ENCODE assay signal across 15 mouse cellular contexts in genomic region chr1:177456772-177457171, GRCm38 (mm10). TPM values are rescaled to one million over a fixed set of nuclear protein-coding genes. Genes with fewer than 3 reads are reported as not detected.
DNase-seq lines count a peak whose midpoint lies in the region; ATAC-seq lines count a peak whose summit lies in the region.
"Had no signal": no experiment of that assay in that cellular context is flagged by ENCODE, and none has a peak within 500 bp of the region (broad histone marks: within the 10 kb centered on the region; RNA-seq: fewer than 3 reads in every experiment).

No protein-coding gene starts in this region.

- H3K4me3 ChIP-seq in forebrain, embryonic 10.5 days = no peak overlapping the region
- H3K4me3 ChIP-seq in forebrain, embryonic 14.5 days (ENCODE audit: low read depth, low read length) = no peak overlapping the region
- H3K4me3 ChIP-seq: embryonic facial prominence, embryonic 15.5 days; gastrocnemius, adult 2 months; heart, embryonic 12.5 days; intestine, embryonic 15.5 days had no signal

- intact Hi-C loops in left cerebral cortex, postnatal 4 days (cut with DNase I) = loop anchor here (10.0 kb wide), 1 partner anchor 118 kb away; no protein-coding TSS in a partner anchor
- intact Hi-C loops in left cerebral cortex, postnatal 10 days (cut with DNase I) = no loop called here

- WGBS in forebrain, embryonic 10.5 days = 58% methylated on average over 4 of the region's 4 CpGs
- WGBS in forebrain, embryonic 14.5 days = 39% methylated on average over 4 of the region's 4 CpGs

- H3K4me1 ChIP-seq in forebrain, embryonic 10.5 days = peaks cover 70% of the 10 kb centered on the region
- H3K4me1 ChIP-seq in forebrain, embryonic 14.5 days (ENCODE audit: control insufficient read depth, insufficient read depth, low read length) = peaks cover 33% of the 10 kb centered on the region
- H3K4me1 ChIP-seq: embryonic facial prominence, embryonic 15.5 days; heart, embryonic 12.5 days; intestine, embryonic 15.5 days had no signal

- H3K27ac ChIP-seq in forebrain, embryonic 10.5 days = peak overlapping the region; percentile 35; the same call in 1 of the 2 replicates
- H3K27ac ChIP-seq in forebrain, embryonic 14.5 days (ENCODE audit: low read depth, low read length) = no peak overlapping the region
- H3K27ac ChIP-seq: embryonic facial prominence, embryonic 15.5 days; gastrocnemius, adult 2 months; intestine, embryonic 15.5 days; liver, embryonic 14.5 days had no signal

- no peaks in the 10 kb centered on the region for H3K36me3 ChIP-seq in forebrain, embryonic 10.5 days (replicated peaks)
- H3K36me3 ChIP-seq in forebrain, embryonic 14.5 days (ENCODE audit: control insufficient read depth, insufficient read depth, low read length) = no peaks in the 10 kb centered on the region
- H3K36me3 ChIP-seq: embryonic facial prominence, embryonic 15.5 days; G1E; heart, embryonic 12.5 days; intestine, embryonic 15.5 days had no signal

- H3K9ac ChIP-seq in forebrain, embryonic 14.5 days (ENCODE audit: low read length) = no peak overlapping the region; the same call in 1 of the 2 replicates
- H3K9ac ChIP-seq: embryonic facial prominence, embryonic 15.5 days; heart, embryonic 12.5 days; intestine, embryonic 15.5 days; liver, embryonic 14.5 days had no signal

- no peak for DNase-seq in forebrain, embryonic 10.5 days (ENCODE audit: extremely low spot score, low spot score)
- no peak for DNase-seq in forebrain, embryonic 14.5 days (ENCODE audit: low spot score)
- DNase-seq in left cerebral cortex, postnatal 4 days = peak; percentile 28
- no peak for DNase-seq in left cerebral cortex, postnatal 10 days (ENCODE audit: extremely low spot score in 1 of 2, low spot score in 2 of 2)
- no peak for DNase-seq in ovary, postnatal 14 days (ENCODE audit: low spot score)
- DNase-seq in frontal cortex, postnatal 25 days (ENCODE audit: low spot score in 2 of 2) = no peak
- DNase-seq: gastrocnemius, adult 2 months; thymus, adult 2 months had no signal

- no peak for ATAC-seq in forebrain, embryonic 14.5 days
- ATAC-seq in common myeloid progenitor, adult 5-6 weeks (replicated peaks; ENCODE audit: low read depth, poor library complexity, severe bottlenecking) = peak; percentile 53
- ATAC-seq in neutrophil, adult 5-6 weeks (ENCODE audit: extremely low read depth, insufficient number of reproducible peaks, low FRiP score, poor library complexity, severe bottlenecking) = peak; percentile 13; the same call in 1 of the 2 replicates
- ATAC-seq: intestine, embryonic 15.5 days had no signal

- H3K4me2 ChIP-seq in forebrain, embryonic 14.5 days (ENCODE audit: low read length) = no peak overlapping the region; the same call in 1 of the 2 replicates
- H3K4me2 ChIP-seq: embryonic facial prominence, embryonic 15.5 days; heart, embryonic 12.5 days; intestine, embryonic 15.5 days had no signal

- peaks cover 19% of the 10 kb centered on the region for H3K27me3 ChIP-seq in forebrain, embryonic 10.5 days (ENCODE audit: poor library complexity, severe bottlenecking)
- H3K27me3 ChIP-seq in forebrain, embryonic 14.5 days (replicated peaks; ENCODE audit: control insufficient read depth, insufficient read depth, low read length) = no peaks in the 10 kb centered on the region
- H3K27me3 ChIP-seq: embryonic facial prominence, embryonic 15.5 days; heart, embryonic 12.5 days; intestine, embryonic 15.5 days had no signal

- no peaks in the 10 kb centered on the region for H3K9me3 ChIP-seq in forebrain, embryonic 10.5 days
- no peaks in the 10 kb centered on the region for H3K9me3 ChIP-seq in forebrain, embryonic 14.5 days (replicated peaks; ENCODE audit: control insufficient read depth, low read length)
- H3K9me3 ChIP-seq: embryonic facial prominence, embryonic 15.5 days; G1E; heart, embryonic 12.5 days; intestine, embryonic 15.5 days had no signal

RNA-seq across cellular contexts. Expression of gene Zbtb18, which starts 14.6 kb away (rescaled TPM):
- 2.1 and 3.0 TPM in 2 replicates for polyA plus RNA-seq in forebrain, embryonic 10.5 days (2016; fragmentation: Nextera tagmentation; extraction: Ambion mirVana)
- 102 and 109 TPM in 2 replicates for polyA plus RNA-seq in forebrain, embryonic 14.5 days (2014; fragmentation: Nextera tagmentation; extraction: Ambion mirVana)
- 100 to 1,000 TPM; 740 to 795 TPM for total RNA-seq in left cerebral cortex, postnatal 4 days (2021)
- 100 to 1,000 TPM; 464 to 529 TPM for total RNA-seq in left cerebral cortex, postnatal 10 days (2021)
- total RNA-seq in common myeloid progenitor, adult 5-6 weeks (2017) = 44.6 and 55.6 TPM in 2 replicates
- total RNA-seq in neutrophil, adult 5-6 weeks (2017) = 91.1 and 91.6 TPM in 2 replicates
